Mouse (Mus musculus) bone marrow macrophage, adult 2 months (primary cell): ENCODE results near the gene Gstp1.

Experiments used
- CTCF ChIP-seq: IDR thresholded peaks from 2 replicates; pipeline ENCODE4 v1.5.1; 2012; ENCODE audit warnings: low read depth, mild to moderate bottlenecking, low read length, moderate library complexity
- POLR2A ChIP-seq: IDR thresholded peaks from 2 replicates; pipeline ENCODE4 v1.6.1; 2012; ENCODE audit warnings: mild to moderate bottlenecking, low read depth, low read length, borderline replicate concordance

DNA sequence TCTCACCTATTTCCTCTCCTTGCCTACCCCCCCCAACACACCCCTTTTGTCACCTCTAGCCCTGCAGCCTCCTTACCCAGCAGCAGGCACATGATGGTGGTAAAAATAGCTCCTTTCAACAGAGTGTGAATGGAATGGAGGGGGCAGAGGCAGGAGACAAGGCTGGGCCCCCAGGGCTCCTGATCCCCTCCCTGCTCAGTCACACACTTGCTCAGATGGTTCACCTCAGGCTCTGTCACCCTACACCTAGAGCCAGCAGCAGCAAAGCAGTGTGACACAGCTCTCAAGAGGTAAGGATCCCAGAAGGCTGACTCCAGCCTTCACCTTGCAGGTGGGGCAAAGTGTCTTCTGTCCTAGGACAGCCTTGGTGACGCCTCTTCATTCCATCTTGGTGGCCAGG, 34.7 kb downstream of the Gstp1 start, which contains the start of gene Doc2g:
- no peak for TF ChIP-seq POLR2A
- no peak for TF ChIP-seq CTCF
